9 mouse cellular contexts compared by ENCODE assay signal in the genomic region with DNA sequence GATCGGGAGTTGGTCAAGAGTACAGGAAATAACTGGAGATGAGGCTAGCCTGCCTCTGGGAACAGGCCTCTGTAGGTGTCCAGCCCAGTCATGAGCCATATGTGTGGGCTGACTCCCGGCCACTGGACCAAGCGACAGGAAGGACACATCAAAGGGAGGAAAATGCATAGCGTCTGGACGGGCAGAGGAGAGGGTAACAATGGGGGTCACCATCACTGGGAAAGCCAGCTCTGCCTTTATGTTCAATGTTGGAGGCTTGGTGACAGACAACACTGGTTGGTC. TPM values are rescaled to one million over a fixed set of nuclear protein-coding genes. Genes with fewer than 3 reads are reported as not detected.
DNase-seq lines count a peak whose midpoint lies in the region; ATAC-seq and TF ChIP-seq lines count a peak whose summit lies in the region.
"Had no signal": no experiment of that assay in that cellular context is flagged by ENCODE, and none has a peak within 500 bp of the region (broad histone marks: within the 10 kb centered on the region; RNA-seq: fewer than 3 reads in every experiment).

No protein-coding gene starts in this region.

- WGBS in heart, embryonic 16.5 days = 24% methylated on average over 5 of the region's 5 CpGs
- WGBS in intestine, postnatal 0 days = 69% methylated on average over 5 of the region's 5 CpGs

- no peak overlapping the region for H3K4me3 ChIP-seq in heart, embryonic 16.5 days (ENCODE audit: low read length)
- no peak overlapping the region for H3K4me3 ChIP-seq in intestine, postnatal 0 days (ENCODE audit: low read depth, low read length)

- 0 out of 2 replicates have a peak overlapping the region, but pooled peaks have one; percentile 8 for H3K9ac ChIP-seq in heart, embryonic 16.5 days (ENCODE audit: low read length)
- no peak overlapping the region for H3K9ac ChIP-seq in intestine, postnatal 0 days (ENCODE audit: low read depth, low read length)
- H3K9ac ChIP-seq: liver, embryonic 14.5 days had no signal

- peaks cover 46% of the 10 kb centered on the region for H3K4me1 ChIP-seq in heart, embryonic 16.5 days (ENCODE audit: control insufficient read depth, insufficient read depth, low read length)
- H3K4me1 ChIP-seq in intestine, postnatal 0 days (replicated peaks; ENCODE audit: control insufficient read depth, insufficient read depth, low read length) = peaks cover 14% of the 10 kb centered on the region

- no peaks in the 10 kb centered on the region for H3K9me3 ChIP-seq in heart, embryonic 16.5 days (replicated peaks; ENCODE audit: control insufficient read depth, low read length)
- no peaks in the 10 kb centered on the region for H3K9me3 ChIP-seq in intestine, postnatal 0 days (ENCODE audit: control insufficient read depth)

- no peak for ATAC-seq in heart, embryonic 16.5 days (replicated peaks; ENCODE audit: extremely low read depth, insufficient read depth, low FRiP score)
- no peak for ATAC-seq in intestine, postnatal 0 days

- intact Hi-C loops in heart, postnatal 10 days (cut with DNase I) = loop anchor here (1.0 to 5.0 kb wide), 4 partner anchors 69 to 196 kb away; no protein-coding TSS in a partner anchor

- no peak for TF ChIP-seq CTCF in intestine, postnatal 0 days (IDR thresholded peaks at IDR 0.05; ENCODE audit: low read depth)

- H3K4me2 ChIP-seq in heart, embryonic 16.5 days (ENCODE audit: low read depth, low read length) = 0 out of 2 replicates have a peak overlapping the region, but pooled peaks have one; percentile 2
- peak overlapping the region; percentile 9; the same call in 1 of the 2 replicates for H3K4me2 ChIP-seq in intestine, postnatal 0 days (replicated peaks; ENCODE audit: low read depth)

- H3K27me3 ChIP-seq in heart, embryonic 16.5 days (ENCODE audit: control insufficient read depth, insufficient read depth, low read length) = no peaks in the 10 kb centered on the region
- H3K27me3 ChIP-seq in intestine, postnatal 0 days (replicated peaks; ENCODE audit: control insufficient read depth, insufficient read depth, low read length) = no peaks in the 10 kb centered on the region

- no peaks in the 10 kb centered on the region for H3K36me3 ChIP-seq in heart, embryonic 16.5 days (ENCODE audit: control insufficient read depth, insufficient read depth)
- H3K36me3 ChIP-seq in intestine, postnatal 0 days (ENCODE audit: control insufficient read depth, insufficient read depth) = no peaks in the 10 kb centered on the region

- no peak for DNase-seq in heart, postnatal 10 days
- peak; percentile 39 for DNase-seq in 3T3-L1 (ENCODE audit: low read depth, low spot score)
- peak; percentile 40 for DNase-seq in embryo, embryonic 10.5 days (ENCODE audit: low spot score)
- DNase-seq in spleen, postnatal 4 days (ENCODE audit: low spot score in 2 of 2) = no peak
- no peak for DNase-seq in adrenal gland, postnatal 10 days

- H3K27ac ChIP-seq in heart, embryonic 16.5 days (ENCODE audit: low read length) = peak overlapping the region; percentile 15; the same call in 1 of the 2 replicates
- H3K27ac ChIP-seq in intestine, postnatal 0 days (ENCODE audit: low read depth, low read length) = no peak overlapping the region
- H3K27ac ChIP-seq: liver, embryonic 14.5 days had no signal

RNA-seq across cellular contexts. Expression of gene Actg1, which starts 41.3 kb away (rescaled TPM):
- 1,134 and 1,179 TPM in 2 replicates for polyA plus RNA-seq in heart, embryonic 16.5 days (2015; fragmentation: Nextera tagmentation; extraction: Ambion mirVana)
- total RNA-seq in heart, postnatal 10 days (2021) = 100 to 1,000 TPM; 691 to 703 TPM
- 1,513 and 1,605 TPM in 2 replicates for polyA plus RNA-seq in intestine, postnatal 0 days (2015; fragmentation: Nextera tagmentation; extraction: Ambion mirVana)
- 100 to 1,000 TPM; 954 to 956 TPM for total RNA-seq in adrenal gland, postnatal 10 days (2021)

RNA-seq across cellular contexts. Expression of gene Fscn2, which starts 54.3 kb away (rescaled TPM):
- 0.71 and 0.91 TPM in 2 replicates for polyA plus RNA-seq in heart, embryonic 16.5 days (2015; fragmentation: Nextera tagmentation; extraction: Ambion mirVana)
- not detected for total RNA-seq in heart, postnatal 10 days (2021)
- 0.14 and 0.16 TPM in 2 replicates for polyA plus RNA-seq in intestine, postnatal 0 days (2015; fragmentation: Nextera tagmentation; extraction: Ambion mirVana)
- under 1 TPM; 0.15 to 0.45 TPM for total RNA-seq in adrenal gland, postnatal 10 days (2021)
- total RNA-seq: granulocyte monocyte progenitor cell, adult 5-6 weeks had no signal
- polyA plus RNA-seq: liver, embryonic 14.5 days had no signal

Comparison
In these comparisons a context has a peak if more than half of its experiments do, and no peak if none do; other contexts are left out.
1. DNase-seq: peak in 3T3-L1 (single experiment) and embryo, embryonic 10.5 days (single experiment); none in heart, postnatal 10 days (0 of 2), spleen, postnatal 4 days (0 of 2) and adrenal gland, postnatal 10 days (single experiment).